Mouse (Mus musculus) kidney, embryonic 14.5 days (tissue): ENCODE results near the gene Trim71. TPM values are rescaled to one million over a fixed set of nuclear protein-coding genes. Genes with fewer than 3 reads are reported as not detected.

Experiments
- ATAC-seq: fragments of 200-750 bp; cut with Nextera tagmentation; 2 replicates; pipeline ENCODE4 v1.8.0; 2017; ENCODE audit warnings: moderate number of reproducible peaks, mild to moderate bottlenecking, moderate TSS enrichment, moderate library complexity; ENCODE audit not compliant: low FRiP score, low TSS enrichment
- H3K27ac ChIP-seq: fragments of 300-500 bp; sonication (generic); 2 replicates; pipeline ENCODE4 v1.5.1; 2014; ENCODE audit warnings: low read depth, mild to moderate bottlenecking, low read length, moderate library complexity, mixed read lengths
- H3K27me3 ChIP-seq: fragments of 300-500 bp; sonication (generic); 2 replicates; pipeline ENCODE4 v1.6.1; 2014; ENCODE audit warnings: mild to moderate bottlenecking, low read length; ENCODE audit not compliant: control insufficient read depth, insufficient read depth
- H3K36me3 ChIP-seq: fragments of 300-500 bp; sonication (generic); 2 replicates; pipeline ENCODE4 v1.6.1; 2014; ENCODE audit warnings: low read length, mixed read lengths; ENCODE audit not compliant: control insufficient read depth, insufficient read depth
- H3K4me1 ChIP-seq: fragments of 300-500 bp; sonication (generic); 2 replicates; pipeline ENCODE4 v1.6.1; 2014; ENCODE audit warnings: low read length, mixed read lengths; ENCODE audit not compliant: control insufficient read depth, insufficient read depth
- H3K4me2 ChIP-seq: fragments of 300-500 bp; sonication (generic); replicated peaks from 2 replicates; pipeline ENCODE4 v1.6.1; 2014; ENCODE audit warnings: low read depth, mild to moderate bottlenecking, low read length
- H3K4me3 ChIP-seq: fragments of 300-500 bp; sonication (generic); 2 replicates; pipeline ENCODE4 v1.5.1; 2014; ENCODE audit warnings: mild to moderate bottlenecking, low read length
- H3K9ac ChIP-seq: fragments of 300-500 bp; sonication (generic); 2 replicates; pipeline ENCODE4 v1.6.1; 2014; ENCODE audit warnings: low read depth, mild to moderate bottlenecking, low read length, moderate library complexity
- H3K9me3 ChIP-seq: fragments of 300-500 bp; sonication (generic); 2 replicates; pipeline ENCODE4 v1.6.1; 2016; ENCODE audit warnings: low read length; ENCODE audit not compliant: control insufficient read depth
- WGBS: fragments of 180-500 bp; shearing (Covaris S2); extraction: QIAGEN DNeasy Blood & Tissue Kit; methylation state at CpG from one replicate; pipeline ENCODE4 v1.1.7; 2014; 5-methylcytosine and 5-hydroxymethylcytosine counted together
- polyA plus RNA-seq: library from polyadenylated mRNA; unstranded; fragments of >200 nt; fragmentation: Nextera tagmentation; extraction: Ambion mirVana; gene quantifications from 2 replicates; pipeline ENCODE4 v1.2.1, GENCODE M21; 2014

Trim71 gene
- polyA plus RNA-seq, 1 experiment from 2014 or later = 1.1 TPM

GRCm38 (mm10) chr9:114561671-114561971 lies 2.5 kb downstream of the Trim71 start:
- no peak for ATAC-seq
- under 1% methylated on average over 12 of the region's 12 CpGs for WGBS
- peak overlapping the region; percentile 80; the same call in 1 of the 2 replicates for H3K9ac ChIP-seq
- no peaks in the 10 kb centered on the region for H3K36me3 ChIP-seq
- peak overlapping the region; percentile 96 for H3K4me2 ChIP-seq
- H3K4me1 ChIP-seq = peaks cover 5% of the 10 kb centered on the region; the same call in 1 of the 2 replicates
- peak overlapping the region; percentile 69 for H3K4me3 ChIP-seq
- H3K27ac ChIP-seq = no peak overlapping the region
- H3K9me3 ChIP-seq = no peaks in the 10 kb centered on the region
- H3K27me3 ChIP-seq = peaks cover 14% of the 10 kb centered on the region; the same call in 1 of the 2 replicates

DNA sequence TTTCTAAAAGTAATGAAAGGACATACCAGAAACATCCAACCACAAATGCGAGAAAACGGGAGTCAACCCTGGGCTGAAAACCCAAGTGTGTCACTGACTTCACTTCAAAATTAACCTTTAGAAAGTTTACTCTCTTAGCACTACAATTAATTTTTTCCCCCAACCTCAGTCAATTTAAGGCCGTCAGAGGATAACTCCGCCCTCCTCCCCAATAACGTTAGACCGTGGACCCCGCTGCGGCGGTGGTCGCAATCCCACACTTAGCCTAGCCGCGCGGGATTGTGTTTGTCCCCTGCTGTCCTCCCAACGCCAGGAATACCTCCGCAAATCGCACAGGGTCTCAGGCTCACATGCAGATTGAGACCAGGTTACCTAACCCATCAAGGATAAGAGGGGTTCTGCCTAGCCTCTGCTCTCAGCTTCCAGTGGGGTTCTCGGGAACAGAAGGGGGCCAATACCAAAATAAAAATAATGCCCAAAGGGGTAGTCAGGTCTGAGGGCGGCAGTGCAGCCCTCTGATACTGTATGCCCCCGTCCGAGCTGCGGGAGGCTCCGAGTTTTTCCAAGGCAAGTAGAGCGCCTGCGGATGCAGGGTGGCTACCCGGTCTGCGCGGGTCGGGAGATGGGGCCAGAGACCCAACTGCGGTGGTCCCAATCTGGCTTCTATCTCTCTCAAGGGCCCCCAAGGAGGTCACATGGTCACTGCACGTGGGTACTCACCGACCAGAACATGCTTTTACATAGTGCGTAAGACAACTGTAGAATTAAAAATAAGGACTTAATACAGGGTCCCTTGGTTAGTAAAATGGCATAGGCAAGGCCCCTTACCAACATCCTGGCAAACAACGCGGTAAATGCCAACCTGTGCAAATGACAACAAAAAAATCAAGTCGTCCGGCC lies 3.1 kb downstream of the Trim71 start:
- Histone ChIP-seq H3K36me3 (no peaks in the 10 kb centered on the region), H3K9ac (peak overlapping the region; percentile 80), H3K27ac (no peak overlapping the region), H3K9me3 (no peaks in the 10 kb centered on the region), H3K27me3 (peaks cover 14% of the 10 kb centered on the region; the same call in 1 of the 2 replicates), H3K4me3 (peak overlapping the region; percentile 69), H3K4me2 (peak overlapping the region; percentile 96), H3K4me1 (peaks cover 5% of the 10 kb centered on the region; the same call in 1 of the 2 replicates)
- WGBS = 2% methylated on average over 36 of the region's 36 CpGs
- ATAC-seq = no peak

GRCm38 (mm10) chr9:114560141-114560540 lies 4.0 kb downstream of the Trim71 start:
- Histone ChIP-seq H3K36me3 (no peaks in the 10 kb centered on the region), H3K27ac (no peak overlapping the region), H3K9ac (peak overlapping the region; percentile 34; the same call in 1 of the 2 replicates), H3K9me3 (no peaks in the 10 kb centered on the region), H3K27me3 (peaks cover 14% of the 10 kb centered on the region; the same call in 1 of the 2 replicates), H3K4me2 (peak overlapping the region; percentile 96), H3K4me1 (peaks cover 5% of the 10 kb centered on the region; the same call in 1 of the 2 replicates), H3K4me3 (peak overlapping the region; percentile 69; the same call in 1 of the 2 replicates)
- 10% methylated on average over 7 of the region's 7 CpGs for whole genome bisulfite sequencing
- ATAC-seq = no peak

GRCm38 (mm10) chr9:114557086-114557485 lies 7.1 kb downstream of the Trim71 start:
- Histone ChIP-seq H3K4me3 (no peak overlapping the region), H3K27me3 (no peaks in the 10 kb centered on the region; the same call in 1 of the 2 replicates), H3K9ac (no peak overlapping the region), H3K4me2 (no peak overlapping the region), H3K4me1 (peaks cover 15% of the 10 kb centered on the region; the same call in 1 of the 2 replicates), H3K36me3 (no peaks in the 10 kb centered on the region), H3K27ac (no peak overlapping the region), H3K9me3 (no peaks in the 10 kb centered on the region)
- WGBS = 29% methylated on average over 7 of the region's 7 CpGs
- ATAC-seq = no peak

- Histone ChIP-seq H3K4me1 (peaks cover 15% of the 10 kb centered on the region; the same call in 1 of the 2 replicates), H3K4me3 (no peak overlapping the region), H3K36me3 (no peaks in the 10 kb centered on the region), H3K27ac (no peak overlapping the region), H3K27me3 (no peaks in the 10 kb centered on the region; the same call in 1 of the 2 replicates), H3K9me3 (no peaks in the 10 kb centered on the region), H3K9ac (no peak overlapping the region), H3K4me2 (no peak overlapping the region)
- WGBS = 43% methylated on average over 10 of the region's 10 CpGs
- ATAC-seq = no peak
Measured at GRCm38 (mm10) chr9:114556276-114556855, 7.8 kb downstream of the Trim71 start.

GRCm38 (mm10) chr9:114554355-114554979 lies 9.7 kb downstream of the Trim71 start:
- no peak overlapping the region for H3K27ac ChIP-seq
- 53% methylated on average over 5 of the region's 5 CpGs for WGBS
- ATAC-seq = peak; percentile 38

GRCm38 (mm10) chr9:114553828-114554227 lies 10.3 kb downstream of the Trim71 start:
- Histone ChIP-seq H3K27me3 (no peaks in the 10 kb centered on the region), H3K36me3 (no peaks in the 10 kb centered on the region), H3K9me3 (no peaks in the 10 kb centered on the region), H3K4me1 (peaks cover 17% of the 10 kb centered on the region; the same call in 1 of the 2 replicates), H3K9ac (no peak overlapping the region), H3K4me2 (no peak overlapping the region), H3K27ac (no peak overlapping the region), H3K4me3 (no peak overlapping the region)
- no peak for ATAC-seq

More at GRCm38 (mm10) chr9:114554355-114554979, 9.7 kb downstream of the Trim71 start:
- Histone ChIP-seq H3K27me3 (no peaks in the 10 kb centered on the region), H3K4me1 (peaks cover 15% of the 10 kb centered on the region; the same call in 1 of the 2 replicates), H3K4me2 (no peak overlapping the region), H3K4me3 (no peak overlapping the region), H3K9me3 (no peaks in the 10 kb centered on the region), H3K9ac (no peak overlapping the region), H3K36me3 (no peaks in the 10 kb centered on the region)

- Histone ChIP-seq H3K27me3 (no peaks in the 10 kb centered on the region), H3K4me3 (no peak overlapping the region), H3K9me3 (no peaks in the 10 kb centered on the region), H3K36me3 (no peaks in the 10 kb centered on the region), H3K4me2 (no peak overlapping the region), H3K4me1 (peaks cover 47% of the 10 kb centered on the region), H3K9ac (no peak overlapping the region), H3K27ac (no peak overlapping the region)
- ATAC-seq = no peak
- WGBS = 39% methylated on average over 6 of the region's 6 CpGs
Measured at GRCm38 (mm10) chr9:114550033-114550432, 14.1 kb downstream of the Trim71 start.
